Mouse (Mus musculus) kidney, postnatal 0 days (tissue): ENCODE results near the gene Sirpb1a. TPM values are rescaled to one million over a fixed set of nuclear protein-coding genes. Genes with fewer than 3 reads are reported as not detected.
"Not testable (repeated sequence)": the region's sequence is repeated elsewhere in the genome, so short reads cannot be mapped to it uniquely, and the experiment has no call there.

ENCODE experiments used
- ATAC-seq: fragments of 200-750 bp; cut with Nextera tagmentation; replicated peaks from 2 replicates; pipeline ENCODE4 v1.8.0; 2017; ENCODE audit warnings: low read depth, moderate number of reproducible peaks, moderate TSS enrichment, moderate library complexity; ENCODE audit not compliant: low FRiP score
- DNase-seq: peaks from one replicate; pipeline ENCODE4 v3.0.0-alpha.2; 2016; ENCODE audit warnings: low spot score
- H3K27ac ChIP-seq: fragments of 300-500 bp; sonication (generic); 2 replicates; pipeline ENCODE4 v1.5.1; 2014; ENCODE audit warnings: mild to moderate bottlenecking
- H3K27me3 ChIP-seq: fragments of 300-500 bp; sonication (generic); 2 replicates; pipeline ENCODE4 v1.6.1; 2014; ENCODE audit warnings: low read length, mixed read lengths; ENCODE audit not compliant: insufficient read depth
- H3K36me3 ChIP-seq: fragments of 300-500 bp; sonication (generic); 2 replicates; pipeline ENCODE4 v1.6.1; 2014; ENCODE audit warnings: low read length, mixed read lengths; ENCODE audit not compliant: insufficient read depth
- H3K4me1 ChIP-seq: fragments of 300-500 bp; sonication (generic); replicated peaks from 2 replicates; pipeline ENCODE4 v1.6.1; 2014; ENCODE audit warnings: antibody characterized with exemption, low read length, mixed read lengths; ENCODE audit not compliant: insufficient read depth
- H3K4me2 ChIP-seq: fragments of 300-500 bp; sonication (generic); 2 replicates; pipeline ENCODE4 v1.6.1; 2014; ENCODE audit warnings: mild to moderate bottlenecking, low read length, moderate library complexity, mixed read lengths
- H3K4me3 ChIP-seq: fragments of 300-500 bp; sonication (generic); replicated peaks from 2 replicates; pipeline ENCODE4 v1.5.1; 2014; ENCODE audit warnings: low read depth, low read length
- H3K9ac ChIP-seq: fragments of 300-500 bp; sonication (generic); 2 replicates; pipeline ENCODE4 v1.6.1; 2014; ENCODE audit warnings: low read depth, low read length
- H3K9me3 ChIP-seq: fragments of 300-500 bp; sonication (generic); replicated peaks from 2 replicates; pipeline ENCODE4 v1.6.1; 2016; ENCODE audit warnings: low read length, inconsistent platforms, mixed read lengths
- CTCF ChIP-seq: IDR thresholded peaks from 2 replicates; pipeline ENCODE4 v1.5.1; 2016; ENCODE audit warnings: antibody characterized with exemption, low read depth, mild to moderate bottlenecking, moderate library complexity
- WGBS: fragments of 180-500 bp; shearing (Covaris S2); extraction: QIAGEN DNeasy Blood & Tissue Kit; methylation state at CpG from one replicate; pipeline ENCODE4 v1.1.7; 2014; 5-methylcytosine and 5-hydroxymethylcytosine counted together
- polyA plus RNA-seq: library from polyadenylated mRNA; unstranded; fragments of >200 nt; fragmentation: Nextera tagmentation; extraction: Ambion mirVana; gene quantifications from 2 replicates; pipeline ENCODE4 v1.2.1, GENCODE M21; 2015

Gene Sirpb1a
- polyA plus RNA-seq: 0.10 and 0.21 TPM in 2 replicates

DNA sequence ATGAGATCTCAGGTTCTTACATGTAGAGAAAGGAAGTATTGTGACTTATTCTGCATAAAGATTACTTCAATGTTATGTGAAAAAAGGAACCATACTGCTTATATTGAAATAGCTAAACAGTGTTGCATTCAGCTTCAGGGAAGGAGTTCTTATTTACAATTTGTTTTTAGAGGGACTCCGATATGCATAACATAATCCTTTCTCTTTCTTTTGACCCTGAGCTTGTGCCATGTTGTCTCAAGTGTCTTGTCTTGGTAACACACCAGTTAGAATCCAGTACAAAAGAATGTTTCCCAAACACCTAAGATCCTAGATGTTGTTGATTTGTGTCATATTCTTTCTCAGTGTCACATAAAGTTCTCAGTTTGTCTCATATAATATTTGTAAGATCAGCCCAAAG is at the start of gene Sirpb1a:
Gene Sirpb1a, minus strand, starts transcription at position 74 of the 400 bp plus-strand sequence.
- H3K4me1 ChIP-seq, H3K36me3 ChIP-seq, H3K27me3 ChIP-seq, H3K9me3 ChIP-seq, H3K27ac ChIP-seq, ATAC-seq, H3K4me3 ChIP-seq, DNase-seq, H3K9ac ChIP-seq, H3K4me2 ChIP-seq: not testable (repeated sequence)
- 78% methylated on average over 1 of the region's 1 CpGs for WGBS

GRCm38 (mm10) chr3:15474831-15475230 is 48.5 kb upstream of the Sirpb1a start:
- H3K9me3 ChIP-seq, H3K27ac ChIP-seq, H3K27me3 ChIP-seq, ATAC-seq, H3K9ac ChIP-seq, DNase-seq, H3K4me2 ChIP-seq, H3K36me3 ChIP-seq, H3K4me1 ChIP-seq, H3K4me3 ChIP-seq: not testable (repeated sequence)
- WGBS: 90% methylated on average over 1 of the region's 2 CpGs

DNA sequence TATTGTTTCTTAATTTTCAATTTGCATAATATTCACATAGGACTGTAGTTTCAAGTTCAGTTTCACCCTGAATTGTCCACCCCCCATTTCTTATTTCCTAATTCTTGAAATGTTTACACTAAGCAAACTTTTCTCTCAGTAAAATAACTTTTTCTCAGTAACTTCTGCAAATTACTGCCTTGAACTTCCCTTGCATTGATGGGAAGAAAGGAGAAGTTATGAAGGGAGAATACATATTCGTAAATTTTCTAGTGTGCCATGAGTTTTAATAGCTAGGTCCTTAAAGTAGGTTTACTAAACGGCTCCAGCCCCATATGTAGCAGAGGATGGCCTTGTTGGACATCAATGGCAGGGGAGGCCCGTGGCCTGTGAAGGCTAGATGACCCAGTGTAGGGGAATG is 43.8 kb upstream of the Sirpb1a start:
- not testable (repeated sequence) for H3K4me1 ChIP-seq

DNA sequence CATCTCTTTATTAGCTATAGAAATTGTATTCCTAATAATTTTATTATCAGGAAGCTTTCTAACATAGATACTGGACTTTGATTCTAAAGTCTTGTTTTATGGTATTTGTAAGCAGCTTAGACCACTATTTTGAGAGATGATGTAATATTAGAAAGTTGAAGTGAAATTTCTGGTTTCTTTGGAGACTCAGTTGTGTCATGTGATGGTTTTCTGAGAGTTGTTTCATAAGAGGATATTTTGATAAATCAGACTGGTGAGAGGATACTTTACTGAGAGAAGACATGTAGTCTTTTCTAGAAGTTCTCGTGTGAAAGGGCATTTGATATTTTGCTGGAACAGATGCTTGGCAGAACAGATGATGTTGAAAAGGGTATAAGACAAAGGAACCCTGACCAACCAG is 17.6 kb upstream of the Sirpb1a start:
- H3K4me1 ChIP-seq, H3K4me3 ChIP-seq, H3K9ac ChIP-seq, H3K36me3 ChIP-seq, H3K9me3 ChIP-seq, H3K4me2 ChIP-seq, H3K27me3 ChIP-seq, H3K27ac ChIP-seq, ATAC-seq, DNase-seq: not testable (repeated sequence)
- 86% methylated on average over 1 of the region's 1 CpGs for WGBS

More for the DNA sequence above, 43.8 kb upstream of the Sirpb1a start:
- not testable (repeated sequence) for H3K4me2 ChIP-seq, H3K9ac ChIP-seq, H3K4me3 ChIP-seq, H3K27ac ChIP-seq, DNase-seq, H3K9me3 ChIP-seq, H3K36me3 ChIP-seq, H3K27me3 ChIP-seq, ATAC-seq
- 88% methylated on average over 1 of the region's 3 CpGs for WGBS

DNA sequence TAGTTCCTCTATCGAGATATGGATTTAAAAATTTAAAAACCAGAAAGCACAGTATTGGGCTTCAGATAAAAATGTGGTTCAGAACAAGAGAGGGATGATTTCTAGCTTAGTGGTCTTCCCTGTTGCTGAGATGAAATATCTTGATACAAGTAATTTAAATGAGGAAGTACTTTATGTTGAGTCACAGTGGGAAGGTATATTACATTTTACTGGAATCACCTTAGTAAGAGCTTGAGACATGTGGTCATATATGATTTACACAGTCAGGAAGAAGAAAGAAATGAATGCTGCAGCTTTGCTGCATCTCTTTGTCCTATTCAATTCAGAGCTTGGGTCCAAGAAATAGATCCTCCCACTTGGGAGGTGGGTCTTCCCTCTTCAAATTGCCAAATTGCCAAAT is 13.5 kb upstream of the Sirpb1a start:
- not testable (repeated sequence) for H3K27me3 ChIP-seq, H3K36me3 ChIP-seq, DNase-seq, H3K27ac ChIP-seq, H3K9ac ChIP-seq, ATAC-seq, H3K4me2 ChIP-seq, H3K9me3 ChIP-seq, H3K4me1 ChIP-seq, H3K4me3 ChIP-seq
- WGBS: 50% methylated on average over 1 of the region's 1 CpGs

DNA sequence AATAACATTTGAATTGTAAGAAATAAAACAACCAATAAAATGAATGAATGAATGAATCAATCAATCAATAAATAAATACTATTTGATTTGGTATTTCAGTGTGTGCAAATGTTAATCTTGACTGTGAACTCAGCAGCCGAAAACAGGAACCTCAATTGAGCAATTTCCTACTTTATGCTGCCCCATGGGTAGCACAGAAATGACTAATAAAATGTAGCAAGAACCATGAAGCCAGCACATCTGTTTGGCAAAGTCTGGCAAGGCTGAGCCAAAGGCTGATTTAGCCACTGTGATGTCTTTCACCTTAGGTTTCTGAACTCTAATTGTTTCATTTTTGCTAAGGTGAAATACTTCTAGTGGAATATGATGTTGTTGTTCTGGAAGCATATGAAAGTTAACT is 1.6 kb upstream of the Sirpb1a start:
- Histone ChIP-seq H3K36me3 (no peaks in the 10 kb centered on the region), H3K9ac (no peak overlapping the region), H3K27ac (no peak overlapping the region), H3K4me3 (no peak overlapping the region), H3K4me2 (no peak overlapping the region), H3K27me3 (no peaks in the 10 kb centered on the region), H3K9me3 (no peaks in the 10 kb centered on the region), H3K4me1 (no peaks in the 10 kb centered on the region)
- no peak for DNase-seq
- 80% methylated on average over 1 of the region's 1 CpGs for WGBS
- ATAC-seq: no peak
- no peak for TF ChIP-seq CTCF

DNA sequence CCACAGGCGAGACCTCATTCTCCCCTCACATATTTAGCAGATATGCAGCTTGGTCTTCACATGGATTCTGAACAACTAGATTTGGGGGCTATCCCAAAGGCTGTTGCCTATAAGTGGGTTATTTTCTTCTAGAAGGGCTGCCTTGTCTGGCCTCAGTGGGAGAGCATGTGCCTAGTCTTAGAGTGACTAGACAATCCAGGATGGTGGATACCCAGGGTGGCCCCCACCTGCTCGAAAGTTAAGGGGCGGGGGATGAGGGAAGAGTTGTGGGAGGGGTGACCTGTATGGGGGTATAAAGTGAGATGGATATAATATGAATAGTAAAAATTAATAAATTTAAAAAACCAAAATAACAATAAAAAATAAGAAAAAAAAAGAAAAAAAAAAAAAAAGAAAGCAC is 70.6 kb downstream of the Sirpb1a start:
- H3K4me2 ChIP-seq, DNase-seq, H3K4me3 ChIP-seq, H3K27me3 ChIP-seq, H3K4me1 ChIP-seq, H3K9me3 ChIP-seq, H3K36me3 ChIP-seq, H3K9ac ChIP-seq, H3K27ac ChIP-seq, ATAC-seq: not testable (repeated sequence)
- 77% methylated on average over 3 of the region's 3 CpGs for WGBS

DNA sequence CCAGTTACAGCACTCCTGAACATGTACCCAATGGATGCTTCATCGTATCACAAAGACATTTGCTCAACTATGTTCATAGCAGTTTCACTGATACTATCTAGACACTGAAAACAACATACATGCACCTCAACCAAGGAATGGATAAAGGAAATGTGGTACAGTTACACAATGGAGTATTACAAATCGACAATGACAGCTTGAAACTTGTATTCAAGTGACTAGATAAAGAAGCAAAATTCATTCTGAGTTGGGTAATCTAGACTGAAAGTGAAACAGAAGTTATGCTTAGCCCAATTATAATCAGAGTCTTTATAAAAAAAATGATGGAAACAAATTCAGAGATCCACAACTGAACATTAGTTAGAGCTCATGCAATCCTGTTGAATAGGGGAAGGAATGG is 76.0 kb downstream of the Sirpb1a start:
- H3K9me3 ChIP-seq, H3K4me1 ChIP-seq, H3K27ac ChIP-seq, H3K36me3 ChIP-seq, H3K9ac ChIP-seq, H3K4me2 ChIP-seq, DNase-seq, H3K4me3 ChIP-seq, ATAC-seq, H3K27me3 ChIP-seq: not testable (repeated sequence)
- 93% methylated on average over 1 of the region's 2 CpGs for WGBS

DNA sequence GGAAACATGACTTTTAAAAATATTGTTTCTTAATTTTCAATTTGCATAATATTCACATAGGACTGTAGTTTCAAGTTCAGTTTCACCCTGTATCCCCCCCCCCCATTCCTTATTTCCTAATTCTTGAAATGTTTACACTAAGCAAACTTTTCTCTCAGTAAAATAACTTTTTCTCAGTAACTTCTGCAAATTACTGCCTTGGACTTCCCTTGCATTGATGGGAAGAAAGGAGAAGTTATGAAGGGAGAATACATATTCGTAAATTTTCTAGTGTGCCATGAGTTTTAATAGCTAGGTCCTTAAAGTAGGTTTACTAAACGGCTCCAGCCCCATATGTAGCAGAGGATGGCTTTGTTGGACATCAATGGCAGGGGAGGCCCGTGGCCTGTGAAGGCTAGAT is 80.7 kb downstream of the Sirpb1a start:
- not testable (repeated sequence) for H3K36me3 ChIP-seq, H3K27ac ChIP-seq, H3K4me2 ChIP-seq, DNase-seq, H3K9ac ChIP-seq, H3K4me1 ChIP-seq, H3K27me3 ChIP-seq, H3K9me3 ChIP-seq, H3K4me3 ChIP-seq, ATAC-seq
- whole genome bisulfite sequencing: 68% methylated on average over 3 of the region's 3 CpGs
